Mouse (Mus musculus) myocyte (in vitro differentiated cells): Measurements from ENCODE around the gene Gpx5.

Experiments
- CEBPB ChIP-seq: IDR thresholded peaks from 2 replicates; pipeline ENCODE4 v1.6.1; 2011; ENCODE audit warnings: mild to moderate bottlenecking, moderate library complexity; ENCODE audit not compliant: poor library complexity, insufficient read depth, severe bottlenecking
- MAX ChIP-seq: IDR thresholded peaks from one replicate; pipeline ENCODE4 v1.6.1; 2011; ENCODE audit warnings: low read depth, mild to moderate bottlenecking, control low read depth
- MYOD1 ChIP-seq, 3 experiments: IDR thresholded peaks; one replicate each; pipeline ENCODE4 v1.6.1; 2011; ENCODE audit warnings: control low read depth in 2 of 3, low read depth in 2 of 3, mild to moderate bottlenecking in 2 of 3, moderate library complexity in 1 of 3; ENCODE audit not compliant: insufficient read length in 2 of 3, control insufficient read depth in 1 of 3
- POLR2A ChIP-seq: IDR thresholded peaks from one replicate; pipeline ENCODE4 v1.6.1; 2011; ENCODE audit warnings: low read depth, mild to moderate bottlenecking, control low read depth, moderate library complexity; ENCODE audit not compliant: insufficient read length
- TCF3 ChIP-seq: IDR thresholded peaks from one replicate; pipeline ENCODE4 v1.6.1; 2011; ENCODE audit warnings: low read depth, control low read depth; ENCODE audit not compliant: insufficient read length

DNA sequence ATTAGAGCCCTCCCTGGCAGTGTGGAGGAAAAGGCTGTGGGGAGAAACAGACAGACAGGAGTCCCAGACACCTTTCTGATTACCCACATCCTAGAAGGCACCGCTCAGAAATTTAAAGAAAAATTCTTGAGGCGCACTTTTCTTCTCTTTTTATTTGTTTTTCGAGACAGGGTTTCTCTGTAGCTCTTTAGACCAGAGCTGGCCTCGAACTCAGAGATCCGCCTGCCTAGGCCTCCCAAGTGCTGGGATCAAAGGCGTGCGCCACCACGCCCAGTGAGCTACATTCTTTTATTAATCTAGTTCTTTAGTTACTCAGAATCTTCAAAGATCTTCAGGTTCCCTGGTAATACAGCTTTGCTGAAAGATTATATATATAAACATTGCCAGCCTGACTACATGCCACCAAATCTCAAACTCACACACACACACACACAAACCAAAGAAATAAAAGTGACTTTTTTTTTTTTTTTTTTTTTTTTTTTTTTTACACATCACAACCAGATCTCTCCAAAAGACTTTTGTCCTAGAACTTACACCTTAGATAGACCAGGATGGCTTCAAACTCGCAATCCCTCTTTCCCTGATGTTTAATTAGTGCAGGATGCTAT is 42.4 kb downstream of the Gpx5 start:
- no peak for TF ChIP-seq POLR2A
- no peak for TF ChIP-seq TCF3
- no peak for TF ChIP-seq CEBPB
- no peak for TF ChIP-seq MAX
- TF ChIP-seq MYOD1 (IDR thresholded peaks at IDR 0.05; ENCODE audit: control insufficient read depth in 1 of 3, insufficient read length in 2 of 3, low read depth in 2 of 3), result no peak
